Mouse (Mus musculus) cerebellum, adult 2 months (tissue): ENCODE measurements around the gene Fam114a1. TPM values are rescaled to one million over a fixed set of nuclear protein-coding genes. Genes with fewer than 3 reads are reported as not detected.
A peak's percentile ranks its signal among the peaks of the same experiment; 100 is the strongest.

Experiments used
- DNase-seq, 2 experiments: peaks; one replicate each; pipeline ENCODE4 v3.0.0; 2021
- H3K27ac ChIP-seq: fragments of 200-500 bp; 2 replicates; pipeline ENCODE4 v1.5.1; 2012; ENCODE audit warnings: low read length, control low read depth, inconsistent platforms; ENCODE audit not compliant: insufficient read depth
- H3K27me3 ChIP-seq: fragments of 200-500 bp; 2 replicates; pipeline ENCODE4 v1.6.1; 2012; ENCODE audit warnings: inconsistent platforms, mild to moderate bottlenecking, low read length, moderate library complexity; ENCODE audit not compliant: control insufficient read depth, insufficient read depth
- H3K4me1 ChIP-seq: fragments of 200-500 bp; 2 replicates; pipeline ENCODE4 v1.6.1; 2011; ENCODE audit warnings: low read length; ENCODE audit not compliant: control insufficient read depth, insufficient read depth
- H3K4me3 ChIP-seq: fragments of 200-500 bp; replicated peaks from 2 replicates; pipeline ENCODE3; 2011; ENCODE audit warnings: mild to moderate bottlenecking, low read depth, low read length, control low read depth; ENCODE audit not compliant: insufficient read depth
- CTCF ChIP-seq: fragments of 200-500 bp; IDR thresholded peaks from 2 replicates; pipeline ENCODE4 v1.5.1; 2011; ENCODE audit warnings: low read depth, mild to moderate bottlenecking, control low read depth, low read length, moderate library complexity, borderline replicate concordance; ENCODE audit not compliant: insufficient read depth
- POLR2A ChIP-seq: fragments of 200-500 bp; IDR thresholded peaks from 2 replicates; pipeline ENCODE4 v1.6.1; 2011; ENCODE audit warnings: low read length, control low read depth, borderline replicate concordance; ENCODE audit not compliant: insufficient read depth
- WGBS: fragments of 180-500 bp; shearing (Covaris S2); methylation state at CpG from one replicate; pipeline ENCODE4 v1.1.7; 2018; 5-methylcytosine and 5-hydroxymethylcytosine counted together
- polyA plus RNA-seq: library from polyadenylated mRNA; depleted of rRNA; stranded (reverse); fragments of >200 nt; gene quantifications from 2 replicates; pipeline ENCODE4 v1.2.3, GENCODE M21; 2012

Gene Fam114a1
- polyA plus RNA-seq, 1 experiment, result 3.7 TPM

DNA sequence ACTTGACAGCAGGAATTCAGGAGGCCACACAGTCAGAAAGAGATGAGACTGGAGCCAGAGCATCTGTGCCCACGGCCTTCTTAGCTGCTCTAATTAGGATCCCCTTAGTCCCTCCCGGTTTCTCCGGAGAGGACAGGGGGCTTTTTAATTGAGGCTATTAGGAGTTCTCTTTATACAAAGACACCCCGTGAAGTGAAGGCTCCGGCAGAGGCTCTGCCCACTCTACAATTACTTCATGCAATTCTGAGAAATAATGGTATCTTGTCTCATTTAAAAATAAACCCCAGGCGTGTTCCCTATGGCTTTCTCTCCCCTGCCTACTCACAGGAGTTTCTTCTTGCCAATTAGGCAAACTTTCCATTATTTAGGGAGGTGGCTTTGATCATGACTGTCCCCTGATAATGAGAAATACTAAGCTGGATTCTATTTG, 101.8 kb downstream of the Fam114a1 start:
- no peak overlapping the region for H3K4me3 ChIP-seq
- DNase-seq, result no peak
- no peaks in the 10 kb centered on the region for H3K27me3 ChIP-seq
- 28% methylated on average over 6 of the region's 6 CpGs for WGBS
- no peak for TF ChIP-seq POLR2A
- no peak for TF ChIP-seq CTCF
- H3K4me1 ChIP-seq, result no peaks in the 10 kb centered on the region; the same call in 1 of the 2 replicates
- H3K27ac ChIP-seq, result no peak overlapping the region

DNA sequence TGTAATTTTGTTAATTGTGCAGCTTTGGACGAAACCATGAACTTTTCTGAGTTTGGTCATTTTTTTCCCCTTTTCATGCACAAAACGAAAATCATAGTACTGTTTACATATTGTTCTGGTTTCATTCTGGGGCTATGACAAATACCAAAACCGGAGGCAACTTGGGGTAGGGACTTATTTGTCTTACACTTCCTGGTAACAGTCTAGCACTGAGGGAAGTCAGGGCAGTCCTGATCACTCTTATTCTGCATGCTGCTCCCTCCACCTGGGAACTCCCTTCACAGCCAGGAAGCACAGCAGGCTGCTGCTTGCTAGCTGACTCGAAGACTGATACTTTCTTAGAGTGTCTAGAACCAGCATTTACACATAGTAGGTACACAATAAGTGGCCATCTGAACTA, 103.4 kb downstream of the Fam114a1 start:
- Histone ChIP-seq H3K4me1 (no peaks in the 10 kb centered on the region; the same call in 1 of the 2 replicates), H3K4me3 (no peak overlapping the region), H3K27ac (no peak overlapping the region), H3K27me3 (no peaks in the 10 kb centered on the region)
- TF ChIP-seq POLR2A (no peak), CTCF (no peak)
- WGBS, result 78% methylated on average over 4 of the region's 4 CpGs
- DNase-seq, result no peak

DNA sequence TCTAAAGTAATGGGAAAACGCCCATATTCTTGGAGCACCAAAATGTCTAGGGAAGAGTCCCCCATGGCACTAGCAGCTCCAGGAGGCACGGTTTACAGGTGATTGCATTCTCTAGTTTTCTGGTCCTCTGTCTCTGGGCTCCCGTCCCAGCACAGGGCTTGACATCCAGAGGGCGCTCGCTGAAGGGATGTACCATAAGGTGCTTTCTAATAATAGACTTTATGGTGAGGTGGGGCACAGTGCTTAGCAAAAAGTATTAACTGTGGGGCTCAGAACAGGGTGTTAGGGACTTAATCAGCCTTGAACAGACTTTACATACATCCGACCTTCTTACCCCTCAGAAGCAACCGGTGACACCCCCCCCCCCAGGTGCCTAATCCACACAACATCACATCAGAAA, 104.8 kb downstream of the Fam114a1 start:
- 35% methylated on average over 7 of the region's 7 CpGs for WGBS
- Histone ChIP-seq H3K4me1 (no peaks in the 10 kb centered on the region; the same call in 1 of the 2 replicates), H3K27me3 (no peaks in the 10 kb centered on the region), H3K4me3 (no peak overlapping the region), H3K27ac (no peak overlapping the region)
- DNase-seq, result peak; percentile 61 to 64
- TF ChIP-seq CTCF, result peak; percentile 51; the same call in 1 of the 2 replicates
- no peak for TF ChIP-seq POLR2A

DNA sequence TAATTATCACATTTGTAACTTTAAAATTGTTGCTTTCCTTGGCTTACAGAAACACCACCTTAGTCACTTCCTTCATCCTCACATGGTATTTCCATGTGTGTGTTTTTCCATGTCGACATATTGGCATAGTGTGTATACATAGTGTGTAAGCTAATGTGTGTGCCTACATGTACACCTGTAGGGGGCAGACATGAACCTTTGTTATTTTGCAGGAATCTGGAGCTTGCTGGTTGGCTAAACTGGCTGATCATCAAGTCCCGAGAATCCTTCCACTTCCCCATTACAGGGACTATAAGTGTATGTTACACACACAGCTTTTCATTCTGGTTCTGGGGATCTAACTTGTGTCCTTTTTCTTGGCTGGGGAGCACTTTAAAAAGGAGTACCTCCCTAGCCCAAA, 106.2 kb downstream of the Fam114a1 start:
- no peaks in the 10 kb centered on the region; the same call in 1 of the 2 replicates for H3K4me1 ChIP-seq
- no peak for DNase-seq
- WGBS, result 86% methylated on average over 2 of the region's 2 CpGs
- H3K4me3 ChIP-seq, result no peak overlapping the region
- no peak for TF ChIP-seq CTCF
- no peak for TF ChIP-seq POLR2A
- no peaks in the 10 kb centered on the region for H3K27me3 ChIP-seq
- H3K27ac ChIP-seq, result no peak overlapping the region

DNA sequence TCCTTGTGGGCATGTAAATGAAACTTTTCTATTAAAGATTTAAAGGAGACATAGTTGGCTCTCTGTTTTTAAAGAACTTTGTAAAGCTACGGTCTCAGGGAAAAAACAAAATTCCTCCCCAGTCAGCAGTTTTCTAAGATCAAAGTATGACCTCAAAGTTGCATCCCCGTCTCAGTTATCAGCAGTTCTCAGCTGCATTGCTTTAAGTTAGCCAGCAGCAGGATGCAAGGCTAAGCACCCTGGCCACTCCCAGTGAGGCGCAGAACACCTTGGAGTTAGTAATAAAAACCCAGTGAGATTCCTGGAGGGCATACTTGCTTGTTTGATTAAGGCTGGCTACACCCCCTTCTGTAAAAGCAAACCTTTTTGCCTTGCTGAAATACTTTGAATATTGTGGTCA, 106.9 kb downstream of the Fam114a1 start:
- Histone ChIP-seq H3K4me3 (no peak overlapping the region), H3K4me1 (no peaks in the 10 kb centered on the region; the same call in 1 of the 2 replicates), H3K27me3 (no peaks in the 10 kb centered on the region), H3K27ac (no peak overlapping the region)
- TF ChIP-seq CTCF, result no peak
- TF ChIP-seq POLR2A, result no peak
- no peak for DNase-seq
- 88% methylated on average over 3 of the region's 3 CpGs for WGBS

DNA sequence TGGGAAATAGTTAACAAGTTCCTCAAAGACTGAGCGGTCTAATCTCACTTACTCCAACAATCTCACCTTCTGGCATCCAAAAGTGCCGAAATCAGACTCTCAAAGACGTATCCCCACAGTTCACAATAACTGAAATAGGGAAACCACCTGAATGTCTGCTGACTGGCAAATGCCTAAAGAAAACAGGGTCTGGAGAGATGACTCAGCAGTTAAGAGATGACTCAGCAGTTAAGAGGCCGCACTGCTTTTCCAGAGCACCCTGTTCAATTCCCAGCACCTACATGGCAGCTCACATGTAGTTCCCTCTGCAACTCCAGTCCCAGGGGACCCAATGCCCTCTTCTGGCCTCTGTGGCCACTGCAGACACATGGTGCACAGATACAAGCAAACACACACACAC, 108.2 kb downstream of the Fam114a1 start:
- WGBS, result 97% methylated on average over 4 of the region's 4 CpGs
- Histone ChIP-seq H3K4me3 (no peak overlapping the region), H3K4me1 (no peaks in the 10 kb centered on the region), H3K27me3 (no peaks in the 10 kb centered on the region), H3K27ac (no peak overlapping the region)
- no peak for TF ChIP-seq POLR2A
- no peak for TF ChIP-seq CTCF
- no peak for DNase-seq

DNA sequence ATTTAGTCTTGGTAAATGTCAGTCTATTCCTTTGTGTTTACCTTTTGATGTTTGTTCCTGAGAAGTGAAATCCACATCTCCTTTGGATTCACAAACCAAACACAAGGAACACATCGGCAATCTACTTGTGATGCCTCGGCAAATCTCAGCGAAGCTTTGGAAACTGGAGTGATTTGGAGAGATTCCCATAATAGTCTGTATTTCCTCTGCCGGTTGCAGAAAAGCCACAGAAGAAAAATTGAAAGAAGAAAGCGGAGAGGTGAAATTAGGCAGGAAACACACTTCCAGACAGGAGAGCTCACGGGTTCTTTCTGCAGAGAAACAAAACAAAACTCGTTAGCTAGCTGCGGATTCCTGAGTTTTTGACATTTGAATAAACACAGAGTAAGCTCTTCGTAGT, 110.0 kb downstream of the Fam114a1 start:
- Histone ChIP-seq H3K4me1 (no peaks in the 10 kb centered on the region), H3K27ac (no peak overlapping the region), H3K4me3 (no peak overlapping the region), H3K27me3 (no peaks in the 10 kb centered on the region)
- 75% methylated on average over 9 of the region's 9 CpGs for WGBS
- TF ChIP-seq CTCF (no peak), POLR2A (no peak)
- DNase-seq, result peak in 1 of 2 experiments; percentile 13

DNA sequence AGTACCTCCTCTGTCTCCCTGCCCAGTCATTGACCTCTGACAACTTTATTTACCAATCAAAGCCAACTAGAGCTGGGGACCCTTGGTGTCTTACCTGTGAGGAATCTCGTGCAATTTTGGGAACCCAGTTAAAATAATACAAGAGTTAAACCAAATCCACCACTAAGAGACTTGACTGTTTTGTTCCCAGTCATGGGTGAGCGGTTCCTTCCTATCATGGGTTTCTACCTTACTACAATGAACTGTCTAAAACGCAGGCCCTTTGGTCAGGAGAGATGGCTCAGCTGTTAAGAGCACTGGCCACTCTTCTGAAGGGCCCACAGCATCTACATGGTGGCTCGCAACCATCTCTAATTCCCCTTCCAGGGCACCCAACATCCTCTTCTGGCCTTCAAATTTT, 112.0 kb downstream of the Fam114a1 start:
- Histone ChIP-seq H3K4me1 (no peaks in the 10 kb centered on the region), H3K4me3 (no peak overlapping the region), H3K27me3 (no peaks in the 10 kb centered on the region), H3K27ac (no peak overlapping the region)
- no peak for TF ChIP-seq CTCF
- no peak for TF ChIP-seq POLR2A
- DNase-seq, result no peak
- WGBS, result 80% methylated on average over 4 of the region's 4 CpGs

DNA sequence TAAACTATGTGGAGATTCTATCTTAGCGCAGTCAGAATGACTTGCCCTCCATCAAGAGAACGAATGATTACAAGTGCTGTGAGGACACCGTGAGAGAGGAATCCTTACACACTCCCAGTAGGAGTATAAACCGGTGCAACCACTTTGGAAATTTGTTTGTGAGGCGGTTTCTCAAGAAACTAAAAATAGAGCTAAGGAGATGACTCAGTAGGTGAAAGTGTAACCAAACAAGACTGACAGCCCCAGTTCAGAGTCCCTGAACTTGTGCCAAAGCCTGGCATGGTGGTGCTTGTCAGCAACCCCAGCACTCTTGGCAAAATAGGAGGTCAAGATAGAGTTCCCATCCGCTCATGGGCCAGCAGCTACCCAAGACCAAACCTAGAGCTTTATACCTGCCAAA, 116.7 kb downstream of the Fam114a1 start:
- Histone ChIP-seq H3K4me1 (no peaks in the 10 kb centered on the region), H3K27ac (no peak overlapping the region), H3K27me3 (no peaks in the 10 kb centered on the region), H3K4me3 (no peak overlapping the region)
- TF ChIP-seq CTCF (no peak), POLR2A (no peak)
- DNase-seq, result peak in 1 of 2 experiments; percentile 21
- 68% methylated on average over 6 of the region's 6 CpGs for WGBS
